Mouse (Mus musculus) liver, postnatal 0 days (tissue): Measurements from ENCODE around the gene 4930519G04Rik.

Experiments used
- CTCF ChIP-seq: sonication (generic); IDR thresholded peaks from 2 replicates; pipeline ENCODE4 v1.5.1; 2016; ENCODE audit warnings: antibody characterized with exemption, low read depth
- EP300 ChIP-seq: IDR thresholded peaks from 2 replicates; pipeline ENCODE4 v1.6.1; 2016; ENCODE audit warnings: antibody characterized with exemption, low read depth, mild to moderate bottlenecking

DNA sequence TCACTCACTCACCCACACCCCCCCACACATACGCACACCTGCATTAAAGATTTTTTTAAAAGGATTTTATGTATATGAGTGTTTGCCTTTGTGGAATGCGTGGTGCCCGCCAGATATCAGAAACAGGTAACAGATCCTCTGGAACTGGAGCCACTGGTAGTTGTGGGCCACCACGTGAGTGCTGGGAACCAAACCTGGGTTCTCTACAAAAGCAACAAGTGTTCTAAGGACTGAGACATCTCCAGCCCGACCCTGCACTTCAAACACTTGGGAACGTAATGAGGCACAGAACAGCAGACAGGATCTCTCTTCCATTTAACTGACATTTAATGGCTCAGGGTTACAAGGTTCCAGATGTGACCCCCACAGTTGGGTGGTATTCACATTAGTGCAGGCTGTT lies 45.6 kb upstream of the 4930519G04Rik start:
- TF ChIP-seq EP300 (no peak), CTCF (no peak)
